Mouse (Mus musculus) lung, postnatal 14 days (tissue): ENCODE results near the gene Dclk3.

Source experiments
- DNase-seq: peaks from one replicate; pipeline ENCODE4 v3.0.0; 2021

The Dclk3 gene

GRCm38 (mm10) chr9:111491280-111491679 is 52.4 kb downstream of the Dclk3 start:
- DNase-seq: no peak

- DNase-seq: no peak
Observed at GRCm38 (mm10) chr9:111493490-111493889, 54.6 kb downstream of the Dclk3 start.

- DNase-seq: peak; percentile 75
Observed at GRCm38 (mm10) chr9:111495561-111495960, 56.7 kb downstream of the Dclk3 start.

- DNase-seq: peak; percentile 77
Observed at GRCm38 (mm10) chr9:111497074-111497811, 58.4 kb downstream of the Dclk3 start.

GRCm38 (mm10) chr9:111500211-111500610 is 61.3 kb downstream of the Dclk3 start:
- no peak for DNase-seq

- DNase-seq: no peak
Observed at GRCm38 (mm10) chr9:111506075-111506474, 67.2 kb downstream of the Dclk3 start.

GRCm38 (mm10) chr9:111514586-111515473 is 75.9 kb downstream of the Dclk3 start:
- DNase-seq: no peak

- DNase-seq: no peak
Observed at GRCm38 (mm10) chr9:111515536-111515935, 76.7 kb downstream of the Dclk3 start.

- DNase-seq: no peak
Observed at GRCm38 (mm10) chr9:111522226-111522625, 83.3 kb downstream of the Dclk3 start.

- no peak for DNase-seq
Observed at GRCm38 (mm10) chr9:111523111-111523510, 84.2 kb downstream of the Dclk3 start.

- no peak for DNase-seq
Observed at GRCm38 (mm10) chr9:111523871-111524270, 85.0 kb downstream of the Dclk3 start.

- no peak for DNase-seq
Observed at GRCm38 (mm10) chr9:111534744-111535423, 96.0 kb downstream of the Dclk3 start.

- no peak for DNase-seq
Observed at GRCm38 (mm10) chr9:111535445-111536064, 96.7 kb downstream of the Dclk3 start.
